Mouse (Mus musculus) B cell, adult 2 months (primary cell): ENCODE results near the gene March10.

ENCODE experiments used
- DNase-seq, 2 experiments: peaks; one replicate each; pipeline ENCODE4 v3.0.0; 2022

Gene March10

DNA sequence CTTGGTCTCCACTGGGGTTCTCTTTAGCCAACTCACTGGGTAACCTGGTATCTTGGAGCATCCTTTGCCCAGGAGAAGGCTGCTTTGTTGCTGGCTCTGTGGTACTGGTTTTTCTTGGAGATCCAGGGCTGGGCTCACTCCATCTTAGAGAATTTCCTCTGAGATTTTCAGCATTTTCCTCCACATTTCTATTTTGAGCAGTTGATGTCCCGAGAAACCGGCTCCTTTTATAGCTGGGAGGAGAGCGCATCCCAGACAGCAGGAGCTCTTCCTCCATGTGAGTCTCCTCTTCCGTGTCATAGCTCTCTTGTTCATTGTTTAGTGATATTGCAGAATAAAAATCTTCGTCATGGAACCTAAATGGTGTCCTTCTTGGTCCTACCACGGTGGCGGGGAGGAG lies 66.2 kb downstream of the March10 start:
- no peak for DNase-seq

DNA sequence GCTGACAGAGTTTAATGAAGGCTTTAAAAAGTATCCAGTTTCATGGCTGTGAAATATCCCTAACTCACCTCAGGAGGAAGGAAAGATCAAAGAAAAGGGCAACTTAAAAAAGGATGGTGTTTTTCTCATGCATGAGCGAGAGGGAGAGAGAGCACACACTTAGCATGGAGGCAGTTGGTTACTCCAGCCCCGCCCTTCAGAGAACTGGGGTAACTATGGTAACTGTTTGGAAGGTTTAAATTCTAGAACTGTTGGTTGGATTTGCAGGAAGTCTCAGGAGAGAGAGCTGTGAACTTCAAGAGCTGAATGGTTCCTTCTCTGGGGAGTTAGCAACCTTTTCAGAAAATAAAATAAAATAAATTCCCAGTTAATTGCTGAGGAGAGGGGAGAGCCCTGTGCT lies 67.9 kb downstream of the March10 start:
- DNase-seq: no peak

DNA sequence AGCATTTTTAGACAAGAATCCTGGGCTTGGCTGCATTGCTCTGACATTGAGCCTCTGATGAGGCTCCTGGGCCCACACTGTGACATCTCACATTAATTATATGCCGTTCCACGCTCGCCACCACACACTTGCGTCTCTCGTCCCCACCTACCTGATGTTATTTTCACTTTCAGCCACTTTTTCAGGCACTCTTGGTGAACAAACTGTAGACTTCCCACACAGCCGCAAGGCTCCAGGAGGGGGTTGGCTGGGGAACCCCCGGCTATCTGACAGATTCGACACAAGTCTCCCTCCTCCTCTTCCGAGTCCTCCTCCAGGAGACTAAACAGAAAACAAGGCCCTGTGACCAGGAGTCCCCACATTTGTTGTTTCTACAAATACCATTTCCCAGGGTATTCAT lies 71.3 kb downstream of the March10 start:
- DNase-seq: no peak

DNA sequence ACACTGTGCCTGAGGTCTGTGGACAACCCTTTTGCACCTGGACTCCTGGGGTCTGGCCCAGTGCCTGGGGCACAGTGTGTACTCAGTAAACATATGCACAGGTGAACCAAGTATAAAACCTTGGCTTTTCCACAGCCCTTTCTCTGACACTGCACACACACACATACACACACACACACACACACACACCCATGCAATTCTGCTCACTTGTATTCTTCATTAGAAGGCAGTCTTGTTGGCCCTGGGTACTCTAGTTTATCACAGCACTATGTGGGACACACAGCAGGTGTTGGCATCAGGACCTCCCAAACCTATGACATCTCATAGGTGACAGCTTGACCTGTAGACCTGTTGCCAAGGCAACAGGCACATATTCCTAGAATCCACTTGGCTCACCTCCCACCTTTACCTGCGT lies 80.7 kb downstream of the March10 start:
- no peak for DNase-seq

DNA sequence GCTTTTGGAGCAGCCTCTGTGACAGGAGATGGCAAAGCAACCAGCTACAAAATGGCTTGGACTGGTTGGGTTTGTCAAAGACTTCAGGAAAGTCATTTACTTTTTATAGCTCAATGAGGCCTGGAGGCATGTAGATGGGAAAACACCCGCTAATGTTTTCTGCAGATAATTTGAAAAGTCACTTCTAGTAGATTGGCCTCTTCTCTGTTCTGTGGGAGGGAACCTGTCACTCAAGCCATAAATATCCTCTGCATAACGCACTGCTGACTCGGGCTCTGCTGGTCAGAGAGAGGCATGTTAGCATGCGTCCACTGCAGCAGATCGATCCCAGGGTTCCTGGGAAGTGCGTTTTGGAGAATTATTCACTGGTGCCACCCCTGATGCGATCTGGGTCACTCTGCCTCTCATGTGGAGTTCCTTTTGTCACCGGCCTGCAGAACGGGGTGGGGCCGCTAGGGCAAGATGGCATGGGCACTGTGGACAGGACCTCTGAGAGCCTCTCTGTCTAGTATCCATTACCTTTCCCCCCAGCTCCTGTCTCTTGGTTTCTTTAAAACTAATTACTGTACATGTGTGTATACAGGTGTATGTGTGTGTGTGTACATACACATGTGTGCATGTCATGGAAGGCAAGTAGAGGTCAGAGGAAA lies 81.9 kb downstream of the March10 start:
- DNase-seq: no peak

DNA sequence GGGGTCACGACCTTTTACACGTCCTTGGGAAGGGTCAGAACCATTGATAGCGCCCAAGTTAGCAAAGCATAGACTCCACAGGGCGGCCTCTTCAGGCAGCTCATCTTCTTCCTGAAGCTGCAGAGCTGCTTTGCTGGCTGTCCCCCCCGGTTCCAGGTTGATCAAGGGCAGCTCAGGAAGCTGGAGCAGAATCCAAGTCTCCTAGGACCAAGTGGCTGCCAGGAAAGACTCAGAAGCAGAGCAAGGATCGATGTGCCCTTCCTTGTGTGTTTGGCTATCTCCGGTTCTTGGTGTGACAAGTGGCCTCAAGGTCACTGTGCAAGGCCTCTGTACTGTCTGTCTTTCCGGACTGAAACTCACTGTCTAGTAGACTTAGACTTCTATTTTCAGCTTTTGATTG lies 82.7 kb downstream of the March10 start:
- DNase-seq: no peak

DNA sequence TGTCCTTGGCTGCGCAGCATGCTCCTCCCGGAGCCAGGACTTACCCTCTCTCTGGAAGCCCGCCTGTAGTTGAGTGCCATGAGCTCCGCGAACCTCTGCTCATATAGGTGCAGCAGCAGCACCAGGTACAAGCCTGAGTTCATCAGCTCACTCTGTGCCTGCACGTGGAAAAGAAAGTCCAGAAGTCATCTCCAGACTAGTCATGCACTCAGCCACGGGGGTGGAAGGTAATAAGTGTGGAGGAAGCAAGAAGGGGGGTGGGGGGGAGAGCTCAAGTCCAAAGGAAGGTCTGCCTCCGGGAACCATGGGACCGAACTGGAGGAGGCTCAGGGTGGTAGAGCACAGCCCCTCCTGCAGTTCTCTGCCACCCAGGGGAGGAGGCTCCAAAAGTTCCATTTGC lies 84.7 kb downstream of the March10 start:
- DNase-seq: no peak

DNA sequence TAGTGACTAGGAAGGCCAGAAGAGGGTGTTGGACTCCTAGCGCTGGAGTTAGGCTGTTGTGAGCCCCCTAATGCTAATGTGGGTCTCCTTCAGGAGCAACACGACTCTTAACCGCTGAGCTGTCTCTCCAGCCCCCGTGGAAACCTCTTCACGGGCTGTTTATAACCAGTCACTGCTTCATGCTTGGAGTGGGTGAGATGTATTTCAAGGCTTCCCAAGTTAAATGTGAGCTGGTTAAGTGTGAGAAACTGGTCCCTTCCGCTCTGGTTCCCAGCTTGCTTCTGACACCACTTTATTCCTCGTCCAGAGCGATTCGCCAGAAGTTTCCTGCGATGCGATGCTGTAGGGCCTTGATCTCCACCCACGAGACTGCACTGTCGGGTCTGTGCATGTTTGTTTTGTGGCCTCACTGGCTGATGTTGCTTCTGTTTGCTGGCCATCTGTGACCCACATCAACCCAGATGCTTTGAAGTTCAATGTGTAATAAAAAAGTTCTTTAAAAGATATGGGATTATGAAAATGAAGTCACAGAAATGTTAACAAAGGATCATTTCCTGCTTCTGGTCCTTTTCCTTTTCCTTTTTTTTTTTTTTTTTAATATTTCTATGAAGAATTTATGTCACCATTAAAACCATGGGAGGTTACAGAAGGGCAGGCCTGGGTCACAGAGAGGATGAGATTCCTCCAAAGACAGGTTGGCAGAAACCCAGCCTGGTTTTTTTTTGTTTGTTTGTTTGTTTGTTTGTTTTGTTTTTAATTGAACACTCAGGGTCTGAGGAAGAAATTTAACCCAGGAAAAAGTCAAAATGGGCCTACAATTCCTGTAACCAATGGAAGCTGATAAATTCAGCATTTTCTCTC lies 86.8 kb downstream of the March10 start:
- DNase-seq: no peak

DNA sequence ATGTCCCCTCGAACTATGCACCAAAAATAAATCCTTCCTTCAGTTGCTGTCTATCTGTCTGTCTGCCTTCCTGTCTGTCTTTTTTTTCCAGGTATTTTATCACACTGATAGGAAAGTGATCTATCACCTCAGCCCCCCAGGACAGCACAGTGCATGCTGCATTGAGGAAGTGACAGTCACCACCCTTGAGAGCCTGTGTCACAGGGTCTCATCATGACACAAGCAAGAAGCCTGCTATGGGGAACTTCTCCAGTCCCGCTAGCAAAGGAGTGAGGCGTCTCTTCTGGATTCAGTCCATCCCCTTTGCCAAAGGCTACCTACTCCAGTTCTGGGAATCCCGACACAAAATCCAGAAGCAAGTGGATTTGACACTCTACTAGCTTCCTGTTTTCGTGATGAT lies 87.7 kb downstream of the March10 start:
- no peak for DNase-seq

DNA sequence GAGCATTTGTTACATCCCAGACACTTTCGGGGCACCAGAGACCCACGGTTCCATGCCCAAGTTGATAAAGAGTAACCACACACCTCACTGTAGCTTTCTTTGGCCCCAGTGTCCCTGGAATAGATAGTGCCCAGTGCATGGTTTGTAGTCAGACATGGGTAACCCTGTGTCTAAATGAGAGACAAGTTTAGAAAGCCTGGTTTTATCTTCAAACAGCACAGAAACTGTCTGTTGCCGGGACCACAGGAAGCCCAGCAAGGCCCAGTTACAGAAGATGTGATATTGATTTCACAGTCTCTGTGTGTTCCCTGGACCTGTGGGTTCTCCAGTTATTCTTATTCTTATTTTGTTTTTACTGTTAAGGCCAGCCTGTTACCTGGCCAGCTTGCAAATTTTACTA lies 89.4 kb downstream of the March10 start:
- DNase-seq: no peak

DNA sequence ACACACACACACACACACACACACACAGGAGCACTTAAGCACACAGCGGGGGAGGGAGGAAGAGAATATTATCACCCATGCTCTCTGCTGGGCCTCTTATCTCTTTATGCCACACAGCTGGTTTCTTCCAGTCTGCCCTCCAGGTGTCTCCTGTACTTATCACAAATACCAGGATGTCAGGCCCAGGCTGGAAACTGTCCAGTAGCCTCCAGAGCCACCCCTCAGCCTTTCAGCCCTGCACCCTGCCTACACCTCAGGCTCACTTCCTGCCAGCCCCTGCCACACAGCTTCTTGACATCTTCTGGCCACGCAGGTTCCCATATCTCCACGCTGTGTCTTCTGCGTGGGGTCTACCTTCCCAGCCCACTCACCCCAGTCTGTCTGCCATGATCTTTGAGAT lies 90.5 kb downstream of the March10 start:
- no peak for DNase-seq

DNA sequence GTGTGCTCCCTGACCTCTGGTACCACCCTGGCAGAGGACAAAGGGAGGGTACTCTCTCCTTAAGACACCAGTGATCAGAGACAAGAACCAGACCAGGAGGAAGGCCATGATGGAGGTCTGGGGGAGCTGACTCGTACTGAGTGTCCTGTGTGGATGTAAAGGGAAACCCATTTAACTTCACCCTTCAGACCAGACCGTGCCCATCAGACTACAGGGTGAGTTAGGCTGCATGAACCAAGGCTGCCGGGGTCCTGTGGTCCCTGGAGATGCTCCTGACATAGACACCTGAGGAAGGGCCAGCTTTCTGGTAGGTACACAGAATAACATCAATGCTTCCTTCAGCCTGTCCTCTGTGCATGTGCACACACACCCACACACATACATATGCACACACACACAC lies 90.9 kb downstream of the March10 start:
- no peak for DNase-seq

DNA sequence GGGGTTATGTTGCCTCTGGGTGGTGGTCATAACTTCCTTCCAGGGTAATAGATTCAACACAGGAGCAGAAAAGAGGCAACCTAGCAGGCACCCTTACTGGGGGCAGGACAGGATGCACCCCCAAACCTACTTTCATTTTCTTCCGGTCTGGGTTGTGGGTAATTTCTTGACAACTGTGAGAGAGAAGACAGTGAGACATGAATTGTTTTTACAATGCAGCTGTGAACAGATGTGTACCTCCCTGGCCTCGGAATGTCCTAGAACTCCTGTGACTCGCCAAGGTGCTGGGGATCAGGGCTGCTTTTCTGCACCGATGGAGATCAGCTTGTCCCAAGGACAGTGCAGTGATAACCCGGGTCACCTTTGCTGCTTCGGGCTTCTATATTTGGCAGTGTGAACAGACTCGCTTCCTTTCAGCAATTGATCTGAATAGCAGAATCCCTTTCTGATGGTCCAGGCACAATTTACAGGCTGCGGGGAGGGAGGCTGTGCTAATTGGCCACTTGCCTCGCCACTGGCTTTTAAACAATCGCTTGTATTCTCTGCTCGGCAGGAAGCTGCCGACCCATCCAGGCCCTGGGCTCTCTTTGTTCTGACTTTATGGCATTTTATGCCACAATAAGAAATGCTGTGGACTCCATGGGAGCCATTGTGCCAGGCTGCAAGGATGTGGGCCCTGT lies 92.0 kb downstream of the March10 start:
- peak; percentile 8 to 22 for DNase-seq

DNA sequence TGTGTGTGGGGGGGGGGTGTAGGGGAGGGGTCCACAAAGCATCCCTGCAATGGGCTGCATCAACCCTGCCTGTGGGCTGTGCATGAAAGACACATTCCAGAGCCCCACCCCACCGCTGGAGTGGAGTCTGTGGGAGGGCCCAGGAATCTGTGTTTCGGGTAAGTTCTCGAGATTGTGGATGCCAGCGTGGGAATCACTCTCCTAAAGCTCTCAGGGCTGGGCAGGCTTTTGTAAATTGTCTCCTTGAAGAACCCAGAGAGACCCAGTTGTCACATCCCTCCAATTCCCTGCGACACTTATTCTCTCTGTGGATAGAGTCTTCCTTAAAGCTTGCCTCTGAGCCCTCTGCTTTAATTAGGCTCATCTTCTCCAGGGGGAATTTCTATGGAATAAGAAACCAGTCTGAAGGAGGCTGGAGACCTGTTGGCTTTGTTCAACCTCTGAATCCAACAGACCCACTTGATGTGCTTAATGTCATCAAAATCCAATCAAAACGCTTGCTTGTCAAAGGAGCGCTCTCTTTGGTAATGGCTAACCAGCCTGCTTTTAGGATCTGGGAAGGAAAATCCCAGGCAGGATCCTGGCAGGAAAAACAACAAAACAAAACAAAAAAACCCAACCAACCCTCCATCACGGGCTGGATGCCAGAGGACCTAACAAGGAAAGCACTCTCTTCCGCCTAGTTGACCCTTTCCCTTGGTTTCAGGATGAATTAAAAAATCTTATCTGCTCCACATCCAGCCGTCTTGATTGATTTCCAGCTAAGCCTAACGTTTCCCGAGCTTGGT lies 92.7 kb downstream of the March10 start:
- no peak for DNase-seq

DNA sequence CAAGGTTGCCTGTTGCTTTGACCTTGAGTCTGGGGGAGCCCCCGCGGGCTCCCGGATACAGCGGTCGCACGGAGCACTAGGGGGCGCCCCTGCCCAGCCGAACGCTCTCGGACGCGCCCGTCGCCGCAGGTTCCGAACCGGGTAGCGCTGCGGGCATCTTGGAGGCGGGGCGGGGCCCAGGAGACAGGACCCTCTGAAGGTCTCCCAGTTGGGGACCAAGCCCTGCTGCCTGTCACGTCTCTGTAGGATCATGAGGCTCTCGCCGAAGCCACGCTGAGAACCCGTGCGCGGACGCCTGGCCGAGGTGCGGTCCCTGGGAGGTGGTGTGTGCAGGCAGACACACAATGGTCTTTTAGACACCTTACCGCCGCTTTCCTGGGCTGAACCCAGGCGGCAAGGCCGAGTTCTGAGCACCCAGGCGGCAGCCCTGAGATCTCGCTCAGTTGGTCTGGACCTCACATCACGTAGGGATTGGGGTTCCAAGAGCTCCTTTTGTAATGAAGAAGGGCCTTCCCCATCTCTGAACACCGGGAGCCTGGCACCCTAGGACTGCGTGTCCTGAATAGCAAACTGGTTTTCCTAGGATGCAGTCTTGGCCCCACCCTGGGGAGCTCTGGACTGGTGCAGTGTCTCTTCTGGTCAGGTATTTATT lies 93.5 kb downstream of the March10 start:
- peak; percentile 83 to 85 for DNase-seq

DNA sequence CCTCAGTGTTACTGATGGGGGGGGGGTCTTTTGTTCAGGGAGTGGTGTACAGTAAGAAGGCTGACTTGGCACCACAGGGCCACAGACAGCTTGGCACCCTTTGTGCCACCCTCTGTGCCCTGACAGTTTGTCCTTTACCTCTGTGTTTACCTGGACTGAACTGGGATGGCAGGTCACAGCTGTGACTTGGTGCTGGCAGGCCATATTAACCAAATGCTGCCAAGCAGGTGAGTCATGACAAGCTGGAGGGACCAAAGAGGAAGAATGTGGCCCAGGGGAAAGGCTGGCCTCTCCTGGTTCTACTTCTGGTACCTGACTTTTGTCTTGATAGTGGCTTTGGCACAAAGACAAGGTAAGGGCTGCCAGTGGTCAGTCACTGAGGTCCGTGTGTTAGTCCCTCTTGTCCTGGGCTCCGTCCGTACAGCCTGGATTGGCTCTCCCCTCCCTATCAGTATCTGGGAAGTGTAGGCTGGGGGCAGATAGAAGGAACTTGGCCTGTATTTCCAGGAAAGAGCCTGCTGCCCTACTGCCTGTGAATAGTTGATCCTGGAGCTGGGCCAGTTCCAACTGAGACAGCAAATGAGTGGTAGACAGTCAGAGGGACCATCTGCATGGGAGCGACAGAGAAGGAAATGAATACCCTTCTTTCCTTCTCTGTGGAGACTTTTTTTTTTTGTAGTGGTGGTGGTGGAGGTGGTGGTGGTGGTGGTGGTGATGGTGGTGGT lies 94.3 kb downstream of the March10 start:
- no peak for DNase-seq

DNA sequence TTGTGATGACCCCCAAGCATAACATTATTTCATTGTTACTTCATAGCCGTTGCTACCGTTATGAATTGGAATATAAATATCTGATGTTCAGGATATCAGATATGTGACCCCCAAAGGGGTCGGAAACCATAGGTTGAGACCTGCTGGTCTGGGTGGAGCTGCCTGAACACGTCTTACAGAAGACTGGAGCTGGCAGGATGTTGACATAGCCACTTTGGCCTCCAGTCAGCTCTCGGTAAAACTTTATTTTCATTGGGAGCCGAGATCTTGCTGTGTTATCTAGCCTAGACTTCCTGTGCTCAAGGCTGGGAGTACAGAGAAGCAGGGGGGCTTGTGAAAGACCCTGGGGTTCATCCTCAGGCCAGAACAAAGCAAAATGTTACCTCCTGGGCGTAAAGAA lies 100.2 kb downstream of the March10 start:
- DNase-seq: no peak

DNA sequence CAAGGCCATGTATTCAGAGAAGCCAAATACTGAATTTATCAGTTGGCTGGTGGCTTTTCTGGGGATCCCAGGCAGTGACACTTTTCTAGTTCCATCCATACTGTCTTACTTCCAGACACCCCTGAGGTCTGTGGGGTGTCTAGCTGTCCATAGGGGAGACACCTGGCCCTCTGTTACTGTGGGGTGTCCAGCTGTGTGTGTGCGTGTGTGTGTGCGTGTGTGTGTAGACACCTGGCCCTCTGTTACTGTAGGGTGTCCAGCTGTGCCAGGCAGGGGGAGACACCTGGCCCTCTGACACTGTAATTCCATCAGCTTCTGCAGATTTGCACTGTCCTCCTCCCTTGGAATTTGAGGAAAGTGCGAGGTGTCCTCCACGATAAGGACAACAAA lies 102.6 kb downstream of the March10 start:
- no peak for DNase-seq

DNA sequence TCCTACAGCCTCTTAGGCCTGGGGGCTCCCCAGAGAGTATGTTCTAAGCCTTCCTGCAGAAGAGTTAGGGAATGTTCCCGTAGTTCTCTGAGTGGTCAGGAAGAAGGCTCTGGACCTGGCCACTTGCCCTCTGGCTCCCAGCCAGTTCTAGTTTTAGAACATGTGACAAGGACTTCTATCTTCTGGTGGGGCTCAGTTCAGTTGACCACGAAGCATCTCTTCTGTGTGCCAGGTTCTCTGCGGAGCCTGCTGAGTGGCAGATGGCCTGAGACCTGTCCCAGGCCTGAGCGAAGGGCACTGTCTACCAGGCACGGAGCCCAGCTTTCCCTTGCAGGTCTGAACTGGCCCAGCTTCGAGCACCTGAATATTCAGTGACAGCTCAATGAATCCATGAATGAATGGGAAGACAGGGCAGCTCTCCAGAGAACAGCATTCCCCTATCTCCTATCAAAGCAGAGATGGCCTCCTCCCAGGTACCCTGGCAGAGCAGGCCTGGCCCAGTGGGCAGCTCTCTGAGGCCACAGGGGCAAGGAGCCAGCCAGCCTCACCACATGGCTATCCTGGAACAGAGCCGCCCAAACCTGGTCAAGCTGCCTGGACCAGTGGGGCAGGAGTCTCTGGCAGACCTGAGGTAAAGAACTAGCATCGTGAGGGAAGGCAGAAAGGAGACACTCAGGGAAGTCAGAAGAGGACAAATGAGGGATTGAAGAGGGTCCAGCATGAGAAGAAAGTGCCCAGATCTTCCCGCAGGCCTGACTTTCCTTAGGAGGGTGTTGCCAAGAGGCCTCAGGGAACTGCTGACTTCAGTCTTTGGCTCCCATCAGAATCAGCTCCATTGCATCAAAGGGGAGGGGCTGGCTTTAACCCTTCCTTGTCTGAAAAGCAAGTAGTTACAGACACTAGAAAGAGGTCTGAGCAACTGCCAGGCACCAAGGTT lies 103.3 kb downstream of the March10 start:
- DNase-seq: no peak

DNA sequence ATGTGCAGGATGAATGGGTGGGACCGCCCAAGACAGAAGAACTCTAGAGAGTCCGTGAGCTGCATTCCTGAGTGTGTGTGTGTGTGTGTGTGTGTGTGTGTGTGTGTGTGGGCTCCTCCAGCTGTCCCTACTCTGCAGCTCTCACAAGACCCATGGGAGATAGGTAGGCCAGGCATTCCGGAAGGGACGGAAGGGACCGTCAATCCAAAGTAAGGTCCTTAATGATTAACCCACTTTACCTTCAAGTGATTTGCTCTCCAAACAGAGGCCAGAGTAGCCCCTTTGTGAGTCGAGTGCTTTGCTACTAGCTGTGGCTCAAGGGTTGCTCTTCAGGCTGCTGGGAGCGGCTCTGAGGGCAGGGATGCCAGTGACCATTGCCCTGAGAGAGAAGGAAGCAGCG lies 104.4 kb downstream of the March10 start:
- no peak for DNase-seq

DNA sequence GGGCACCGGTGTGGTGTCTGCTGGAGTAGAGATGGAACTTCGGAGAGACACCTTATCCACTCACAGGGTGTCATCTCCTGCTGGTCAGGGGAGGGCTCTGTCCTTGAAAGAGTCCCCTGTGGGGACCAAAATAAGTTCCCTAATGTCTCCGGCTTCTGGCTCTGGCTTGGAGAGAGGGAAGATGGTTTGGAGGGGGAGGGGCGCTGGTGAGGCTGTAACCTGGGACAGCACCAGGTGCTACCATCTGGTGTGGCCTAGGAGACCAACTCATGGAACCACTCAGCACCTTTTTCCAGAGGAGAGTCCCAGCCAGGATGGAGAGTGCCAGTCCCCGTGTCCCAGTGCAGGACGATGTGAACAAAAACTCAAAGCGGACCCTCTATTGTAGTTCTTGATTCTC lies 105.9 kb downstream of the March10 start:
- DNase-seq: no peak
